Mouse (Mus musculus) spleen, adult 2 months (tissue): ENCODE measurements around the gene Abcb11.

Source experiments
- CTCF ChIP-seq: fragments of 200-500 bp; IDR thresholded peaks from 2 replicates; pipeline ENCODE4 v1.5.1; 2011; ENCODE audit warnings: mild to moderate bottlenecking, inconsistent platforms; ENCODE audit not compliant: insufficient read depth, insufficient read length, insufficient replicate concordance; ENCODE audit errors: extremely low read depth
- POLR2A ChIP-seq: fragments of 200-500 bp; IDR thresholded peaks from 2 replicates; pipeline ENCODE4 v1.6.1; 2011; ENCODE audit warnings: low read depth, low read length, inconsistent platforms

DNA sequence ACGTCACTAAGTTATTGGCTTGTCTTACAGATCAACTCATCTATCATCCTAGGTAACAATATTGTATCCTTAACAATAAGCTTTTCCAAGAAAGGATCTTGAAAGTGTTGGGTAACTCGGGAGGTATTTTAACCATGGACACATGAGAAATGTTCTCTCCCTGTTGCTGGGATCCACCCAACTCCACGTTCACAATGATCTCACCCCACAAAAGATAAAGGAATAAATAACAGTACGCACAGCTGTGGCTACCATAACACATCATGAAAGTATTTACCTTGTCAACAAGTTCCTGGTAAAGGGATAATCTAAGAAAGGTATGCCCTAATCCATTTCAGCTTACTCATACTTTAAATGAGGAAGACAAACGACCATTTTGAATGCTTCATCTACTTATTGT, 21.0 kb downstream of the Abcb11 start:
- TF ChIP-seq CTCF (no peak), POLR2A (no peak)
